In genomic region chr4:90672267-90672945, GRCm38 (mm10) we compare ENCODE assay signal across 22 mouse cellular contexts.
A peak's percentile ranks its signal among the peaks of the same experiment; 100 is the strongest.
DNase-seq lines count a peak whose midpoint lies in the region; ATAC-seq and TF ChIP-seq lines count a peak whose summit lies in the region.
"Had no signal": no experiment of that assay in that cellular context is flagged by ENCODE, and none has a peak within 500 bp of the region (broad histone marks: within the 10 kb centered on the region; RNA-seq: fewer than 3 reads in every experiment).

No protein-coding gene starts in this region.

- H3K36me3 ChIP-seq in heart, embryonic 15.5 days = no peaks in the 10 kb centered on the region
- H3K36me3 ChIP-seq in midbrain, embryonic 14.5 days (ENCODE audit: control insufficient read depth, insufficient read depth, low read length) = no peaks in the 10 kb centered on the region
- H3K36me3 ChIP-seq in midbrain, embryonic 13.5 days = no peaks in the 10 kb centered on the region
- no peaks in the 10 kb centered on the region for H3K36me3 ChIP-seq in hindbrain, postnatal 0 days (ENCODE audit: insufficient read depth, low read length)
- H3K36me3 ChIP-seq: kidney, embryonic 15.5 days; liver, embryonic 13.5 days had no signal

- no peaks in the 10 kb centered on the region for H3K4me1 ChIP-seq in heart, embryonic 15.5 days (replicated peaks)
- no peaks in the 10 kb centered on the region for H3K4me1 ChIP-seq in midbrain, embryonic 14.5 days (ENCODE audit: control insufficient read depth, insufficient read depth, low read length)
- H3K4me1 ChIP-seq in midbrain, embryonic 13.5 days (replicated peaks) = no peaks in the 10 kb centered on the region
- no peaks in the 10 kb centered on the region for H3K4me1 ChIP-seq in hindbrain, postnatal 0 days (ENCODE audit: insufficient read depth, low read length)
- H3K4me1 ChIP-seq: kidney, embryonic 15.5 days; liver, embryonic 13.5 days; megakaryocyte, embryonic 14.5 days had no signal

- peak overlapping the region; percentile 20 for H3K27ac ChIP-seq in heart, embryonic 15.5 days
- no peak overlapping the region for H3K27ac ChIP-seq in midbrain, embryonic 14.5 days (replicated peaks; ENCODE audit: low read depth, low read length)
- no peak overlapping the region for H3K27ac ChIP-seq in midbrain, embryonic 13.5 days
- H3K27ac ChIP-seq in hindbrain, postnatal 0 days = no peak overlapping the region
- H3K27ac ChIP-seq: kidney, embryonic 15.5 days; liver, embryonic 13.5 days had no signal

- no peaks in the 10 kb centered on the region for H3K27me3 ChIP-seq in heart, embryonic 15.5 days
- H3K27me3 ChIP-seq in midbrain, embryonic 14.5 days (ENCODE audit: control insufficient read depth, insufficient read depth, low read length) = no peaks in the 10 kb centered on the region
- no peaks in the 10 kb centered on the region for H3K27me3 ChIP-seq in midbrain, embryonic 13.5 days
- H3K27me3 ChIP-seq in hindbrain, postnatal 0 days (ENCODE audit: insufficient read depth, low read length) = no peaks in the 10 kb centered on the region
- H3K27me3 ChIP-seq: kidney, embryonic 15.5 days; liver, embryonic 13.5 days; megakaryocyte, embryonic 14.5 days had no signal

- no peaks in the 10 kb centered on the region for H3K9me3 ChIP-seq in heart, embryonic 15.5 days (replicated peaks)
- no peaks in the 10 kb centered on the region for H3K9me3 ChIP-seq in midbrain, embryonic 14.5 days (ENCODE audit: control insufficient read depth, low read length)
- H3K9me3 ChIP-seq in midbrain, embryonic 13.5 days = no peaks in the 10 kb centered on the region
- H3K9me3 ChIP-seq in hindbrain, postnatal 0 days (ENCODE audit: low read length) = no peaks in the 10 kb centered on the region
- H3K9me3 ChIP-seq: kidney, embryonic 15.5 days; liver, embryonic 13.5 days; megakaryocyte, embryonic 14.5 days had no signal

- ATAC-seq in heart, embryonic 15.5 days (replicated peaks; ENCODE audit: insufficient number of reproducible peaks, insufficient read depth, low FRiP score, low read depth) = no peak
- ATAC-seq in midbrain, embryonic 14.5 days (ENCODE audit: low FRiP score, low TSS enrichment) = peak; percentile 24; the same call in 1 of the 2 replicates
- no peak for ATAC-seq in midbrain, embryonic 13.5 days
- 0 out of 2 replicates have a peak, but pooled peaks have one; percentile 47 for ATAC-seq in hindbrain, postnatal 0 days

- H3K4me2 ChIP-seq in heart, embryonic 15.5 days = no peak overlapping the region
- no peak overlapping the region for H3K4me2 ChIP-seq in midbrain, embryonic 14.5 days (ENCODE audit: low read length)
- no peak overlapping the region for H3K4me2 ChIP-seq in midbrain, embryonic 13.5 days (replicated peaks)
- no peak overlapping the region for H3K4me2 ChIP-seq in hindbrain, postnatal 0 days (ENCODE audit: low read depth, low read length)
- H3K4me2 ChIP-seq: heart, embryonic 11.5 days; kidney, embryonic 15.5 days; liver, embryonic 13.5 days had no signal

- H3K4me3 ChIP-seq in heart, embryonic 15.5 days = no peak overlapping the region
- H3K4me3 ChIP-seq in midbrain, embryonic 14.5 days (replicated peaks; ENCODE audit: low read depth, low read length) = no peak overlapping the region
- H3K4me3 ChIP-seq in midbrain, embryonic 13.5 days (replicated peaks) = no peak overlapping the region
- H3K4me3 ChIP-seq in hindbrain, postnatal 0 days (ENCODE audit: low read length) = no peak overlapping the region
- H3K4me3 ChIP-seq: kidney, embryonic 15.5 days; liver, embryonic 13.5 days; megakaryocyte, embryonic 14.5 days had no signal

- intact Hi-C loops in heart, postnatal 14 days (cut with DNase I) = no loop called here

- peak; percentile 5 to 7 for DNase-seq in cerebellum, postnatal 10 days
- no peak for DNase-seq in cerebellum, postnatal 36 days
- DNase-seq in heart, postnatal 14 days = no peak
- peak; percentile 14 for DNase-seq in midbrain, embryonic 14.5 days
- DNase-seq in hindbrain, postnatal 0 days (ENCODE audit: low spot score) = peak; percentile 48
- no peak for DNase-seq in urinary bladder, postnatal 4 days (ENCODE audit: low spot score in 2 of 2)
- DNase-seq: adrenal gland, postnatal 10 days; cerebellum, adult 9-10 months; gastrocnemius, postnatal 14 days; heart, adult 11 months; heart, postnatal 10 days; kidney, adult 11 months; kidney, postnatal 36 days; liver, embryonic 13.5 days; lung, adult 2 months; lung, postnatal 36 days; right cerebral cortex, postnatal 14 days had no signal

- no peak for TF ChIP-seq CTCF in hindbrain, postnatal 0 days (IDR thresholded peaks at IDR 0.05; ENCODE audit: low read depth)

- no peak overlapping the region for H3K9ac ChIP-seq in heart, embryonic 15.5 days
- H3K9ac ChIP-seq in midbrain, embryonic 14.5 days (replicated peaks; ENCODE audit: low read length) = no peak overlapping the region
- H3K9ac ChIP-seq in midbrain, embryonic 13.5 days (replicated peaks) = no peak overlapping the region
- H3K9ac ChIP-seq in hindbrain, postnatal 0 days (replicated peaks; ENCODE audit: low read length) = no peak overlapping the region
- H3K9ac ChIP-seq: kidney, embryonic 15.5 days; liver, embryonic 13.5 days had no signal

Comparison
In these comparisons a context has a peak if more than half of its experiments do, and no peak if none do; other contexts are left out.
1. DNase-seq: peak in cerebellum, postnatal 10 days (2 of 2), midbrain, embryonic 14.5 days (single experiment) and hindbrain, postnatal 0 days (single experiment); none in cerebellum, postnatal 36 days (0 of 2), heart, postnatal 14 days (0 of 2) and urinary bladder, postnatal 4 days (0 of 2).
2. ATAC-seq: peak in midbrain, embryonic 14.5 days (single experiment) and hindbrain, postnatal 0 days (single experiment); none in heart, embryonic 15.5 days (single experiment) and midbrain, embryonic 13.5 days (single experiment).